Mouse (Mus musculus): Measurements from ENCODE around the gene Odf3l1. TPM values are rescaled to one million over a fixed set of nuclear protein-coding genes. Genes with fewer than 3 reads are reported as not detected.
"Not testable (repeated sequence)": the region's sequence is repeated elsewhere in the genome, so short reads cannot be mapped to it uniquely, and the experiment has no call there.

Gene Odf3l1
- total RNA-seq (2018; cell fraction: chromatin; rRNA removed) = not detected
- not detected for total RNA-seq (2018; cell fraction: cytosol; rRNA removed)
- total RNA-seq (2018; cell fraction: nucleus; rRNA removed) = not detected
- not detected in 3 replicates for polyA plus RNA-seq (2018)

GRCm38 (mm10) chr9:56864216-56864729 is at the start of gene Odf3l1:
TSS of gene Odf3l1 (minus strand) at chr9:56864679.
- no peaks in the 10 kb centered on the region for H3K79me2 ChIP-seq (ENCODE audit: inconsistent target)
- WGBS (ENCODE audit: missing documents) = 49% methylated on average over 3 of the region's 3 CpGs
- H3K4me3 ChIP-seq (ENCODE audit: inconsistent target) = no peak within 1 kb of the TSS
- no peak within 1 kb of the TSS for H3K27ac ChIP-seq
- H3K36me3 ChIP-seq (ENCODE audit: inconsistent target) = no peaks in the 10 kb centered on the region

- Histone ChIP-seq H3K27ac (no peak overlapping the region), H3K4me3 (ENCODE audit: inconsistent target) (no peak overlapping the region), H3K79me2 (ENCODE audit: inconsistent target) (no peaks in the 10 kb centered on the region), H3K36me3 (ENCODE audit: inconsistent target) (peaks cover 17% of the 10 kb centered on the region)
- 88% methylated on average over 9 of the region's 9 CpGs for WGBS (ENCODE audit: missing documents)
These were observed 49.5 kb upstream of the Odf3l1 start for GRCm38 (mm10) chr9:56913991-56914390.

- no peaks in the 10 kb centered on the region for H3K79me2 ChIP-seq (ENCODE audit: inconsistent target)
- WGBS (ENCODE audit: missing documents) = 75% methylated on average over 1 of the region's 1 CpGs
These were observed 46.5 kb upstream of the Odf3l1 start for GRCm38 (mm10) chr9:56911017-56911416.

GRCm38 (mm10) chr9:56909991-56910390 is 45.5 kb upstream of the Odf3l1 start:
- not testable (repeated sequence) for H3K79me2 ChIP-seq (ENCODE audit: inconsistent target); H3K27ac ChIP-seq; H3K36me3 ChIP-seq (ENCODE audit: inconsistent target); H3K4me3 ChIP-seq (ENCODE audit: inconsistent target)
- WGBS (ENCODE audit: missing documents) = 67% methylated on average over 4 of the region's 4 CpGs

More at GRCm38 (mm10) chr9:56911017-56911416, 46.5 kb upstream of the Odf3l1 start:
- Histone ChIP-seq H3K36me3 (ENCODE audit: inconsistent target) (no peaks in the 10 kb centered on the region), H3K4me3 (ENCODE audit: inconsistent target) (no peak overlapping the region), H3K27ac (no peak overlapping the region)

- Histone ChIP-seq H3K27ac (no peak overlapping the region), H3K79me2 (ENCODE audit: inconsistent target) (no peaks in the 10 kb centered on the region), H3K4me3 (ENCODE audit: inconsistent target) (no peak overlapping the region), H3K36me3 (ENCODE audit: inconsistent target) (no peaks in the 10 kb centered on the region)
- 56% methylated on average over 9 of the region's 9 CpGs for WGBS (ENCODE audit: missing documents)
These were observed 43.1 kb upstream of the Odf3l1 start for GRCm38 (mm10) chr9:56907549-56907948.

GRCm38 (mm10) chr9:56903662-56904061 is 39.2 kb upstream of the Odf3l1 start:
- no peak overlapping the region for H3K27ac ChIP-seq
- H3K4me3 ChIP-seq (ENCODE audit: inconsistent target) = no peak overlapping the region
- WGBS (ENCODE audit: missing documents) = 90% methylated on average over 3 of the region's 3 CpGs

GRCm38 (mm10) chr9:56901187-56901586 is 36.7 kb upstream of the Odf3l1 start:
- WGBS (ENCODE audit: missing documents) = 30% methylated on average over 4 of the region's 8 CpGs
- Histone ChIP-seq H3K4me3 (ENCODE audit: inconsistent target) (no peak overlapping the region), H3K79me2 (ENCODE audit: inconsistent target) (no peaks in the 10 kb centered on the region), H3K36me3 (ENCODE audit: inconsistent target) (no peaks in the 10 kb centered on the region), H3K27ac (no peak overlapping the region)

More at GRCm38 (mm10) chr9:56903662-56904061, 39.2 kb upstream of the Odf3l1 start:
- H3K79me2 ChIP-seq (ENCODE audit: inconsistent target) = no peaks in the 10 kb centered on the region
- H3K36me3 ChIP-seq (ENCODE audit: inconsistent target) = no peaks in the 10 kb centered on the region

- Histone ChIP-seq H3K27ac (no peak overlapping the region), H3K36me3 (ENCODE audit: inconsistent target) (no peaks in the 10 kb centered on the region), H3K79me2 (ENCODE audit: inconsistent target) (no peaks in the 10 kb centered on the region), H3K4me3 (ENCODE audit: inconsistent target) (no peak overlapping the region)
- WGBS (ENCODE audit: missing documents) = 20% methylated on average over 9 of the region's 9 CpGs
These were observed 36.1 kb upstream of the Odf3l1 start for GRCm38 (mm10) chr9:56900571-56900970.

GRCm38 (mm10) chr9:56900060-56900459 is 35.6 kb upstream of the Odf3l1 start:
- H3K27ac ChIP-seq = no peak overlapping the region
- no peaks in the 10 kb centered on the region for H3K36me3 ChIP-seq (ENCODE audit: inconsistent target)
- H3K79me2 ChIP-seq (ENCODE audit: inconsistent target) = no peaks in the 10 kb centered on the region
- no peak overlapping the region for H3K4me3 ChIP-seq (ENCODE audit: inconsistent target)

GRCm38 (mm10) chr9:56899409-56899808 is 34.9 kb upstream of the Odf3l1 start:
- Histone ChIP-seq H3K27ac (no peak overlapping the region), H3K79me2 (ENCODE audit: inconsistent target) (no peaks in the 10 kb centered on the region), H3K36me3 (ENCODE audit: inconsistent target) (no peaks in the 10 kb centered on the region), H3K4me3 (ENCODE audit: inconsistent target) (no peak overlapping the region)
- WGBS (ENCODE audit: missing documents) = 96% methylated on average over 11 of the region's 11 CpGs

GRCm38 (mm10) chr9:56896779-56897178 is 32.3 kb upstream of the Odf3l1 start:
- H3K79me2 ChIP-seq (ENCODE audit: inconsistent target) = no peaks in the 10 kb centered on the region
- 88% methylated on average over 12 of the region's 12 CpGs for WGBS (ENCODE audit: missing documents)
- H3K27ac ChIP-seq = no peak overlapping the region
- H3K36me3 ChIP-seq (ENCODE audit: inconsistent target) = no peaks in the 10 kb centered on the region
- H3K4me3 ChIP-seq (ENCODE audit: inconsistent target) = no peak overlapping the region

GRCm38 (mm10) chr9:56894006-56894405 is 29.5 kb upstream of the Odf3l1 start:
- H3K36me3 ChIP-seq (ENCODE audit: inconsistent target) = no peaks in the 10 kb centered on the region
- no peak overlapping the region for H3K27ac ChIP-seq
- H3K4me3 ChIP-seq (ENCODE audit: inconsistent target) = no peak overlapping the region
- no peaks in the 10 kb centered on the region for H3K79me2 ChIP-seq (ENCODE audit: inconsistent target)
- WGBS (ENCODE audit: missing documents) = 8% methylated on average over 2 of the region's 3 CpGs

GRCm38 (mm10) chr9:56893313-56893712 is 28.8 kb upstream of the Odf3l1 start:
- 83% methylated on average over 8 of the region's 8 CpGs for WGBS (ENCODE audit: missing documents)
- H3K36me3 ChIP-seq (ENCODE audit: inconsistent target) = no peaks in the 10 kb centered on the region
- no peak overlapping the region for H3K4me3 ChIP-seq (ENCODE audit: inconsistent target)
- H3K27ac ChIP-seq = no peak overlapping the region
- no peaks in the 10 kb centered on the region for H3K79me2 ChIP-seq (ENCODE audit: inconsistent target)

- Histone ChIP-seq H3K36me3 (ENCODE audit: inconsistent target) (no peaks in the 10 kb centered on the region), H3K27ac (no peak overlapping the region), H3K4me3 (ENCODE audit: inconsistent target) (no peak overlapping the region), H3K79me2 (ENCODE audit: inconsistent target) (no peaks in the 10 kb centered on the region)
- WGBS (ENCODE audit: missing documents) = 96% methylated on average over 10 of the region's 10 CpGs
These were observed 27.6 kb upstream of the Odf3l1 start for GRCm38 (mm10) chr9:56892111-56892510.

- H3K36me3 ChIP-seq (ENCODE audit: inconsistent target) = no peaks in the 10 kb centered on the region
- H3K27ac ChIP-seq = no peak overlapping the region
- 35% methylated on average over 10 of the region's 12 CpGs for WGBS (ENCODE audit: missing documents)
- H3K79me2 ChIP-seq (ENCODE audit: inconsistent target) = no peaks in the 10 kb centered on the region
- no peak overlapping the region for H3K4me3 ChIP-seq (ENCODE audit: inconsistent target)
These were observed 27.1 kb upstream of the Odf3l1 start for GRCm38 (mm10) chr9:56891517-56892011.
